Mouse (Mus musculus): ENCODE results near the gene Il11.

Il11 gene

GRCm38 (mm10) chr7:4783667-4784268 lies 1.1 kb upstream of the Il11 start:
- no peak for DNase-seq

- DNase-seq, result no peak
These were observed 529 bp downstream of the Il11 start for GRCm38 (mm10) chr7:4782130-4782529.

- no peak for DNase-seq
These were observed 2.7 kb downstream of the Il11 start for GRCm38 (mm10) chr7:4779921-4780320.

GRCm38 (mm10) chr7:4777851-4778637 lies 4.6 kb downstream of the Il11 start:
- no peak for DNase-seq

- DNase-seq, result peak; percentile 70
These were observed 5.5 kb downstream of the Il11 start for GRCm38 (mm10) chr7:4776861-4777830.

- DNase-seq, result no peak
These were observed 6.5 kb downstream of the Il11 start for GRCm38 (mm10) chr7:4776131-4776530.

GRCm38 (mm10) chr7:4771202-4771601 lies 11.5 kb downstream of the Il11 start, which contains the start of gene Fam71e2:
TSS of gene Fam71e2 (minus strand) at chr7:4771302.
- no peak for DNase-seq

GRCm38 (mm10) chr7:4764946-4765710 lies 17.5 kb downstream of the Il11 start:
- no peak for DNase-seq

- DNase-seq, result no peak
These were observed 23.0 kb downstream of the Il11 start for GRCm38 (mm10) chr7:4759670-4760069.

GRCm38 (mm10) chr7:4752821-4753570 lies 29.7 kb downstream of the Il11 start, which contains the start of gene Cox6b2:
TSS of gene Cox6b2 (minus strand) at chr7:4753094.
- peak; percentile 83 for DNase-seq

GRCm38 (mm10) chr7:4751971-4752820 lies 30.5 kb downstream of the Il11 start:
- DNase-seq, result peak; percentile 52

- no peak for DNase-seq
These were observed 33.5 kb downstream of the Il11 start for GRCm38 (mm10) chr7:4749169-4749568.

GRCm38 (mm10) chr7:4748321-4748720 lies 34.3 kb downstream of the Il11 start:
- no peak for DNase-seq

GRCm38 (mm10) chr7:4747156-4747899 lies 35.3 kb downstream of the Il11 start:
- no peak for DNase-seq

- no peak for DNase-seq
These were observed 36.2 kb downstream of the Il11 start for GRCm38 (mm10) chr7:4746326-4746980.

GRCm38 (mm10) chr7:4744886-4745285 lies 37.8 kb downstream of the Il11 start:
- no peak for DNase-seq

GRCm38 (mm10) chr7:4743354-4743753 lies 39.3 kb downstream of the Il11 start:
- peak; percentile 58 for DNase-seq

GRCm38 (mm10) chr7:4742482-4742819 lies 40.2 kb downstream of the Il11 start:
- DNase-seq, result no peak

All from lung, postnatal 14 days (tissue).